Mouse (Mus musculus): ENCODE measurements around the gene Cpeb1. TPM values are rescaled to one million over a fixed set of nuclear protein-coding genes. Genes with fewer than 3 reads are reported as not detected.

The Cpeb1 gene
- polyA plus RNA-seq, 1 experiment = not detected

DNA sequence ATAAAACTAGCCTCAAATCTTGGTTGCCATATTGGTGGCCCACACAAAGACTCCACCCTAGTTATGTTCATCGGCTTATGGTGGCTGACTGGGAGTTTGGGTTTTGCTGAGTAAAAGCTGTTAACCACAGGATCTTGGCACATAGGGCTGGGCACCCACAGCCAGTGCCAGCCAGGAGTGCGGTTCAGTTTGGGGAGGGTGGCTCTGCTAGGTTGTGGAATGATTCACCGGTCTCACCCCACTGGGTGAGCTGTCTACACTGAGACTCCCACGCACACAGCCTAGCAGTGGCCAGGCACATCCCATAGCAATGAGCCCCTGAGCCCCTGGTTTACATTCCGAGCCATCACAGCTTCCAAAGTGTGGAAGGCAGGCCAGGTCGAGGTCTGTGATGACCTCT is 135.5 kb downstream of the Cpeb1 start:
- Histone ChIP-seq H3K27me3 (ENCODE audit: control insufficient read depth) (no peaks in the 10 kb centered on the region), H3K4me1 (ENCODE audit: control insufficient read depth) (no peaks in the 10 kb centered on the region), H3K9me3 (ENCODE audit: control insufficient read depth, low read length) (no peaks in the 10 kb centered on the region), H3K36me3 (ENCODE audit: control insufficient read depth) (peaks cover 10% of the 10 kb centered on the region; the same call in 1 of the 2 replicates), H3K4me3 (replicated peaks) (no peak overlapping the region)
- TF ChIP-seq TAL1 (IDR thresholded peaks at IDR 0.05; ENCODE audit: low read length) (no peak), GATA1 (IDR thresholded peaks at IDR 0.05; ENCODE audit: low read length) (no peak)

- no peaks in the 10 kb centered on the region; the same call in 1 of the 2 replicates for H3K36me3 ChIP-seq (ENCODE audit: control insufficient read depth)
- H3K4me1 ChIP-seq (ENCODE audit: control insufficient read depth) = no peaks in the 10 kb centered on the region
- TF ChIP-seq TAL1 (IDR thresholded peaks at IDR 0.05; ENCODE audit: low read length) (no peak), GATA1 (IDR thresholded peaks at IDR 0.05; ENCODE audit: low read length) (no peak)
- H3K27me3 ChIP-seq (ENCODE audit: control insufficient read depth) = no peaks in the 10 kb centered on the region
- H3K4me3 ChIP-seq (replicated peaks) = no peak overlapping the region
- no peaks in the 10 kb centered on the region for H3K9me3 ChIP-seq (ENCODE audit: control insufficient read depth, low read length)
Observed at GRCm38 (mm10) chr7:81315583-81315982, 139.7 kb downstream of the Cpeb1 start.

GRCm38 (mm10) chr7:81311581-81311980 is 143.7 kb downstream of the Cpeb1 start:
- Histone ChIP-seq H3K27me3 (ENCODE audit: control insufficient read depth) (no peaks in the 10 kb centered on the region), H3K36me3 (ENCODE audit: control insufficient read depth) (no peaks in the 10 kb centered on the region; the same call in 1 of the 2 replicates), H3K4me1 (ENCODE audit: control insufficient read depth) (no peaks in the 10 kb centered on the region), H3K4me3 (replicated peaks) (no peak overlapping the region), H3K9me3 (ENCODE audit: control insufficient read depth, low read length) (no peaks in the 10 kb centered on the region)
- TF ChIP-seq GATA1 (IDR thresholded peaks at IDR 0.05; ENCODE audit: low read length) = no peak
- TF ChIP-seq TAL1 (IDR thresholded peaks at IDR 0.05; ENCODE audit: low read length) = no peak

DNA sequence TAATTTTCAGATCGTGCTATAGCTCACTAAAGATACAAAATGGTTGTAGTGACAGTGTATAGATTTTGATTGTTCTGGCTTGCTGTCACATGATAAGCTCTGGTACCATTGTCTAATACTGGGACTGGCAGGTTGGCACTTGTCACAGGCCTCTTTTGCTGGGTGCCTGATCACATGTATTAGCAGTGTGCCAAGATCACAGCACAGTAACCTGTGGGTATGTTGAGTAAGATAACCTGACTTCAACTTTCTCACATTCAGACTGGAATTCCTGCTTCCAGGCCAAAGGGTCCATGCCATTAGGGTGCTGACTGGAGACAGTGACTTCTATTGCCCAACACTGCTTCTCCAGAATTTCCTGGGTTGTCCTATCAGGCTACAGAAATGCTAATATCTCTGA is 144.1 kb downstream of the Cpeb1 start:
- Histone ChIP-seq H3K4me3 (replicated peaks) (no peak overlapping the region), H3K27me3 (ENCODE audit: control insufficient read depth) (no peaks in the 10 kb centered on the region), H3K4me1 (ENCODE audit: control insufficient read depth) (no peaks in the 10 kb centered on the region), H3K36me3 (ENCODE audit: control insufficient read depth) (no peaks in the 10 kb centered on the region; the same call in 1 of the 2 replicates), H3K9me3 (ENCODE audit: control insufficient read depth, low read length) (no peaks in the 10 kb centered on the region)
- TF ChIP-seq TAL1 (IDR thresholded peaks at IDR 0.05; ENCODE audit: low read length) = no peak
- TF ChIP-seq GATA1 (IDR thresholded peaks at IDR 0.05; ENCODE audit: low read length) = no peak

- Histone ChIP-seq H3K36me3 (ENCODE audit: control insufficient read depth) (no peaks in the 10 kb centered on the region; the same call in 1 of the 2 replicates), H3K4me1 (ENCODE audit: control insufficient read depth) (no peaks in the 10 kb centered on the region), H3K27me3 (ENCODE audit: control insufficient read depth) (no peaks in the 10 kb centered on the region), H3K4me3 (replicated peaks) (no peak overlapping the region), H3K9me3 (ENCODE audit: control insufficient read depth, low read length) (no peaks in the 10 kb centered on the region)
- TF ChIP-seq GATA1 (IDR thresholded peaks at IDR 0.05; ENCODE audit: low read length) (no peak), TAL1 (IDR thresholded peaks at IDR 0.05; ENCODE audit: low read length) (no peak)
Observed at GRCm38 (mm10) chr7:81309247-81309646, 146.0 kb downstream of the Cpeb1 start.

GRCm38 (mm10) chr7:81307735-81308134 is 147.5 kb downstream of the Cpeb1 start:
- TF ChIP-seq TAL1 (IDR thresholded peaks at IDR 0.05; ENCODE audit: low read length) (no peak), GATA1 (IDR thresholded peaks at IDR 0.05; ENCODE audit: low read length) (no peak)
- H3K36me3 ChIP-seq (ENCODE audit: control insufficient read depth) = no peaks in the 10 kb centered on the region; the same call in 1 of the 2 replicates
- H3K27me3 ChIP-seq (ENCODE audit: control insufficient read depth) = no peaks in the 10 kb centered on the region
- no peaks in the 10 kb centered on the region for H3K9me3 ChIP-seq (ENCODE audit: control insufficient read depth, low read length)
- no peak overlapping the region for H3K4me3 ChIP-seq (replicated peaks)
- H3K4me1 ChIP-seq (ENCODE audit: control insufficient read depth) = no peaks in the 10 kb centered on the region

GRCm38 (mm10) chr7:81304675-81305074 is 150.6 kb downstream of the Cpeb1 start:
- Histone ChIP-seq H3K36me3 (ENCODE audit: control insufficient read depth) (no peaks in the 10 kb centered on the region; the same call in 1 of the 2 replicates), H3K9me3 (ENCODE audit: control insufficient read depth, low read length) (no peaks in the 10 kb centered on the region), H3K4me3 (replicated peaks) (no peak overlapping the region), H3K4me1 (ENCODE audit: control insufficient read depth) (no peaks in the 10 kb centered on the region), H3K27me3 (ENCODE audit: control insufficient read depth) (no peaks in the 10 kb centered on the region)
- TF ChIP-seq TAL1 (IDR thresholded peaks at IDR 0.05; ENCODE audit: low read length) = no peak
- no peak for TF ChIP-seq GATA1 (IDR thresholded peaks at IDR 0.05; ENCODE audit: low read length)

GRCm38 (mm10) chr7:81304100-81304499 is 151.2 kb downstream of the Cpeb1 start:
- Histone ChIP-seq H3K4me3 (replicated peaks) (no peak overlapping the region), H3K9me3 (ENCODE audit: control insufficient read depth, low read length) (no peaks in the 10 kb centered on the region), H3K4me1 (ENCODE audit: control insufficient read depth) (no peaks in the 10 kb centered on the region), H3K27me3 (ENCODE audit: control insufficient read depth) (no peaks in the 10 kb centered on the region), H3K36me3 (ENCODE audit: control insufficient read depth) (no peaks in the 10 kb centered on the region; the same call in 1 of the 2 replicates)
- TF ChIP-seq GATA1 (IDR thresholded peaks at IDR 0.05; ENCODE audit: low read length) = no peak
- no peak for TF ChIP-seq TAL1 (IDR thresholded peaks at IDR 0.05; ENCODE audit: low read length)

- H3K4me1 ChIP-seq (ENCODE audit: control insufficient read depth) = no peaks in the 10 kb centered on the region
- no peak overlapping the region for H3K4me3 ChIP-seq (replicated peaks)
- TF ChIP-seq TAL1 (IDR thresholded peaks at IDR 0.05; ENCODE audit: low read length) = no peak
- no peak for TF ChIP-seq GATA1 (IDR thresholded peaks at IDR 0.05; ENCODE audit: low read length)
- H3K36me3 ChIP-seq (ENCODE audit: control insufficient read depth) = no peaks in the 10 kb centered on the region
- no peaks in the 10 kb centered on the region for H3K9me3 ChIP-seq (ENCODE audit: control insufficient read depth, low read length)
- H3K27me3 ChIP-seq (ENCODE audit: control insufficient read depth) = no peaks in the 10 kb centered on the region
Observed at GRCm38 (mm10) chr7:81303682-81304081, 151.6 kb downstream of the Cpeb1 start.

GRCm38 (mm10) chr7:81301323-81301722 is 153.9 kb downstream of the Cpeb1 start:
- Histone ChIP-seq H3K27me3 (ENCODE audit: control insufficient read depth) (no peaks in the 10 kb centered on the region), H3K9me3 (ENCODE audit: control insufficient read depth, low read length) (no peaks in the 10 kb centered on the region), H3K4me3 (replicated peaks) (no peak overlapping the region), H3K4me1 (ENCODE audit: control insufficient read depth) (no peaks in the 10 kb centered on the region), H3K36me3 (ENCODE audit: control insufficient read depth) (no peaks in the 10 kb centered on the region)
- no peak for TF ChIP-seq GATA1 (IDR thresholded peaks at IDR 0.05; ENCODE audit: low read length)
- TF ChIP-seq TAL1 (IDR thresholded peaks at IDR 0.05; ENCODE audit: low read length) = no peak
